Mouse (Mus musculus): ENCODE data around the gene Fam20b. TPM values are rescaled to one million over a fixed set of nuclear protein-coding genes. Genes with fewer than 3 reads are reported as not detected.

Gene Fam20b
- polyA plus RNA-seq, 1 experiment from 2014 or later, result 23.6 TPM

DNA sequence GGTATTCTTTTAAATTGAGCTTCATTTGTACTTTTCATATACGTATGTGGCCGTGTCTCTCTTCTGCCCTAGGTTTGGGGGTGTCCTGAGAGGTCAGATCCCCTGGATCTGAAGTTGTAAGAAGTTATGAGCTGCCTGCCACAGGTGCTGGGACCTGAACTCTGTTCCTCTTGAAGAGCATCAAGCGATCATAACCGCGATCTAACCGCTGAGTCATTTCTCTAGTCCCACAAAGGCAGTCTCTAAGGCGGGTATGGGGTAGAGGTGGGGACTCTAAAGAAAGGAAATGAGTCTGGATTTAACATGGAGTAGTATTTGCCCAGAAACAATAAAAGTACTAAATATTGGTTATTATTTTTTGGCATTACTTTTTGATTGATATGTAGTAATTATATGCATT is 34.1 kb upstream of the Fam20b start:
- Histone ChIP-seq H3K4me3 (ENCODE audit: low read length) (no peak overlapping the region), H3K27me3 (ENCODE audit: control insufficient read depth, insufficient read depth, low read depth, low read length) (no peaks in the 10 kb centered on the region), H3K4me1 (replicated peaks; ENCODE audit: control insufficient read depth, insufficient read depth, low read length) (peaks cover 10% of the 10 kb centered on the region; the same call in 1 of the 2 replicates), H3K9ac (ENCODE audit: low read length) (no peak overlapping the region), H3K4me2 (ENCODE audit: low read depth, low read length) (no peak overlapping the region), H3K27ac (ENCODE audit: low read length) (no peak overlapping the region), H3K9me3 (ENCODE audit: control insufficient read depth, low read length) (no peaks in the 10 kb centered on the region), H3K36me3 (ENCODE audit: control insufficient read depth, insufficient read depth, low read length) (no peaks in the 10 kb centered on the region)
- ATAC-seq (ENCODE audit: low read depth), result no peak
- 81% methylated on average over 7 of the region's 7 CpGs for WGBS

GRCm38 (mm10) chr1:156752020-156752724 is 33.3 kb upstream of the Fam20b start:
- H3K9ac ChIP-seq (ENCODE audit: low read length), result peak overlapping the region; percentile 53
- H3K4me3 ChIP-seq (ENCODE audit: low read length), result peak overlapping the region; percentile 27
- no peak overlapping the region for H3K27ac ChIP-seq (ENCODE audit: low read length)
- H3K36me3 ChIP-seq (ENCODE audit: control insufficient read depth, insufficient read depth, low read length), result no peaks in the 10 kb centered on the region
- no peaks in the 10 kb centered on the region for H3K27me3 ChIP-seq (ENCODE audit: control insufficient read depth, insufficient read depth, low read depth, low read length)
- H3K9me3 ChIP-seq (ENCODE audit: control insufficient read depth, low read length), result no peaks in the 10 kb centered on the region
- H3K4me1 ChIP-seq (replicated peaks; ENCODE audit: control insufficient read depth, insufficient read depth, low read length), result peaks cover 10% of the 10 kb centered on the region; the same call in 1 of the 2 replicates
- 11% methylated on average over 21 of the region's 21 CpGs for WGBS
- ATAC-seq (ENCODE audit: low read depth), result peak; percentile 83
- peak overlapping the region; percentile 56 for H3K4me2 ChIP-seq (ENCODE audit: low read depth, low read length)

DNA sequence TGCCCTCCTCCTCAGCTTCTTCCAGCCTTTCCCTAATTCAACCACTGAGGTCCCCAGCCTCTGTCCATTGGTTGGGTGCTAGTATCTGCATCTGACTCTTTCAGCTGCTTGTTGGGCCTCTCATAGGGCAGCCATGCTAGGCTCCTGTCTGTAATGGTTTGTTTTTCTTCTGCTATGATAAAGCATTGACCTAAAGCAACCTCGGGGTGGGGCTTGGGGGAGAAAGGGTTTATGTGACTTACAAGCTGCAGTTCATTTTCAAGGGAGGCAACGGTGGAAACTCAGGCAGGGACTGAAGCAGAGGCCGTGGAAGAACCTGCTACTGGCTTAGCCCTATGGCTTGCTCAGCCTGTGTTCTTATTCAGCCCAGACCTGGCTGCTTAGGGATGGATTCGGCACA is 31.4 kb upstream of the Fam20b start:
- peaks cover 10% of the 10 kb centered on the region; the same call in 1 of the 2 replicates for H3K4me1 ChIP-seq (replicated peaks; ENCODE audit: control insufficient read depth, insufficient read depth, low read length)
- no peaks in the 10 kb centered on the region for H3K9me3 ChIP-seq (ENCODE audit: control insufficient read depth, low read length)
- no peaks in the 10 kb centered on the region for H3K27me3 ChIP-seq (ENCODE audit: control insufficient read depth, insufficient read depth, low read depth, low read length)
- WGBS, result 30% methylated on average over 4 of the region's 4 CpGs
- H3K4me2 ChIP-seq (ENCODE audit: low read depth, low read length), result no peak overlapping the region
- H3K9ac ChIP-seq (ENCODE audit: low read length), result no peak overlapping the region
- H3K36me3 ChIP-seq (ENCODE audit: control insufficient read depth, insufficient read depth, low read length), result no peaks in the 10 kb centered on the region
- no peak for ATAC-seq (ENCODE audit: low read depth)
- H3K4me3 ChIP-seq (ENCODE audit: low read length), result no peak overlapping the region
- H3K27ac ChIP-seq (ENCODE audit: low read length), result no peak overlapping the region

DNA sequence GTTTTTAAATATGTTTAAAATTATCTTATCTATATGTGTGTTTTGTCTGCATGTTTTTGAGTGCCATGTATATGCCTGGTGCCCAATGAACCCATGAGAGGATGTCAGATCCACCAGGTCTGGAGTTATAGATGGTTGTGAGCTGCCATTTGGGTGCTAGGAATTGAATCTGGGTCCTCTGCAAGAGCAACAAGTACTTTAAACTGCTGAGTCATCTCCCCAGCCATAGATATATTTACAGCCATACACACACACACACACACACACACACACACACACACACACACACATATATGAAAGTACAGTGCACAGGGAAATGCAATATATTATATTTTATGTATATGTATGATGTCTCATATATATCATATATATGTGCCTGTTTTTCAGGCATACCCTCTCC is 30.2 kb upstream of the Fam20b start:
- no peaks in the 10 kb centered on the region for H3K36me3 ChIP-seq (ENCODE audit: control insufficient read depth, insufficient read depth, low read length)
- H3K27me3 ChIP-seq (ENCODE audit: control insufficient read depth, insufficient read depth, low read depth, low read length), result no peaks in the 10 kb centered on the region
- no peaks in the 10 kb centered on the region for H3K9me3 ChIP-seq (ENCODE audit: control insufficient read depth, low read length)
- H3K27ac ChIP-seq (ENCODE audit: low read length), result no peak overlapping the region
- H3K4me2 ChIP-seq (ENCODE audit: low read depth, low read length), result no peak overlapping the region
- no peak for ATAC-seq (ENCODE audit: low read depth)
- peaks cover 4% of the 10 kb centered on the region; the same call in 1 of the 2 replicates for H3K4me1 ChIP-seq (replicated peaks; ENCODE audit: control insufficient read depth, insufficient read depth, low read length)
- no peak overlapping the region for H3K4me3 ChIP-seq (ENCODE audit: low read length)
- no peak overlapping the region for H3K9ac ChIP-seq (ENCODE audit: low read length)

GRCm38 (mm10) chr1:156748435-156749005 is 29.6 kb upstream of the Fam20b start:
- Histone ChIP-seq H3K36me3 (ENCODE audit: control insufficient read depth, insufficient read depth, low read length) (no peaks in the 10 kb centered on the region), H3K4me1 (replicated peaks; ENCODE audit: control insufficient read depth, insufficient read depth, low read length) (peaks cover 4% of the 10 kb centered on the region; the same call in 1 of the 2 replicates), H3K27me3 (ENCODE audit: control insufficient read depth, insufficient read depth, low read depth, low read length) (no peaks in the 10 kb centered on the region), H3K27ac (ENCODE audit: low read length) (no peak overlapping the region), H3K9me3 (ENCODE audit: control insufficient read depth, low read length) (no peaks in the 10 kb centered on the region), H3K9ac (ENCODE audit: low read length) (no peak overlapping the region), H3K4me2 (ENCODE audit: low read depth, low read length) (no peak overlapping the region), H3K4me3 (ENCODE audit: low read length) (no peak overlapping the region)
- 76% methylated on average over 16 of the region's 16 CpGs for WGBS
- ATAC-seq (ENCODE audit: low read depth), result no peak

DNA sequence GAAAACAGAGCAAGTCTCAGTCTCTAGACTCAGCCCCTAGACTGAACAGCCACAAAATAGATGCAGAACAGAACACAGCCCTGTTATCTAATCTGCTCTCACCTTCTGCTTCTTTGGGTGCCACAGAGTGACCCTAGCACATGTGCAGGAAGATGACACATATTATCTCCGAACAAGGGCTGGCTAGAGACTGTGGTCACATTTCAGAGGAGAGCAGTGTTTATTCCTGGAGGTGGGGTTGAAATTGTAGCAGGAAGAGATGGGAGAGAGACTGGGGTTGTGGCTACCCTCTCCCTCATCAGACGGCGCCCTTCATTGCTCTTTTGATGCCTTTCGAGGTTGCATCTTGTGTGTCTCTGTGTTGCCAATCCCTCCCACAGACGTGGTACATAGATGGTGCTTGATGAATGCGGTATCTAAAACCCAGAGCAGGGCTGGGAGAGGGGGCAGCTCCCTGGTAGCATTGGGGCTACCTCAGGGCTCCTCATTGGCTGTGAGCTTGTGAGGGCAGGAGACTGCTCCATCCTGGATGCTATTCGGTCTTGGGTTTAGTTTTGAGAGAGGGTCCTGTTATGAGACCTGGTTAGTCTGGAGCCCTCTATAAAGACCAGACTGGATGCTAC is 26.4 kb upstream of the Fam20b start:
- H3K4me1 ChIP-seq (replicated peaks; ENCODE audit: control insufficient read depth, insufficient read depth, low read length), result no peaks in the 10 kb centered on the region
- H3K36me3 ChIP-seq (ENCODE audit: control insufficient read depth, insufficient read depth, low read length), result no peaks in the 10 kb centered on the region
- no peaks in the 10 kb centered on the region for H3K9me3 ChIP-seq (ENCODE audit: control insufficient read depth, low read length)
- no peak for ATAC-seq (ENCODE audit: low read depth)
- WGBS, result 61% methylated on average over 7 of the region's 7 CpGs
- H3K4me2 ChIP-seq (ENCODE audit: low read depth, low read length), result no peak overlapping the region
- H3K4me3 ChIP-seq (ENCODE audit: low read length), result no peak overlapping the region
- no peak overlapping the region for H3K27ac ChIP-seq (ENCODE audit: low read length)
- no peak overlapping the region for H3K9ac ChIP-seq (ENCODE audit: low read length)
- H3K27me3 ChIP-seq (ENCODE audit: control insufficient read depth, insufficient read depth, low read depth, low read length), result no peaks in the 10 kb centered on the region

- no peak overlapping the region for H3K4me3 ChIP-seq (ENCODE audit: low read length)
- peak; percentile 55; the same call in 1 of the 2 replicates for ATAC-seq (ENCODE audit: low read depth)
Observed at GRCm38 (mm10) chr1:156741482-156742411, 22.9 kb upstream of the Fam20b start.

GRCm38 (mm10) chr1:156735788-156736187 is 16.9 kb upstream of the Fam20b start:
- Histone ChIP-seq H3K4me1 (replicated peaks; ENCODE audit: control insufficient read depth, insufficient read depth, low read length) (no peaks in the 10 kb centered on the region), H3K9me3 (ENCODE audit: control insufficient read depth, low read length) (no peaks in the 10 kb centered on the region), H3K4me2 (ENCODE audit: low read depth, low read length) (no peak overlapping the region), H3K4me3 (ENCODE audit: low read length) (no peak overlapping the region), H3K36me3 (ENCODE audit: control insufficient read depth, insufficient read depth, low read length) (no peaks in the 10 kb centered on the region), H3K27ac (ENCODE audit: low read length) (no peak overlapping the region), H3K9ac (ENCODE audit: low read length) (no peak overlapping the region), H3K27me3 (ENCODE audit: control insufficient read depth, insufficient read depth, low read depth, low read length) (no peaks in the 10 kb centered on the region)
- 32% methylated on average over 2 of the region's 2 CpGs for WGBS
- no peak for ATAC-seq (ENCODE audit: low read depth)

More at GRCm38 (mm10) chr1:156741482-156742411, 22.9 kb upstream of the Fam20b start:
- Histone ChIP-seq H3K9ac (ENCODE audit: low read length) (no peak overlapping the region), H3K9me3 (ENCODE audit: control insufficient read depth, low read length) (no peaks in the 10 kb centered on the region), H3K36me3 (ENCODE audit: control insufficient read depth, insufficient read depth, low read length) (no peaks in the 10 kb centered on the region), H3K4me1 (replicated peaks; ENCODE audit: control insufficient read depth, insufficient read depth, low read length) (no peaks in the 10 kb centered on the region), H3K27ac (ENCODE audit: low read length) (no peak overlapping the region), H3K4me2 (ENCODE audit: low read depth, low read length) (peak overlapping the region; percentile 23; the same call in 1 of the 2 replicates), H3K27me3 (ENCODE audit: control insufficient read depth, insufficient read depth, low read depth, low read length) (no peaks in the 10 kb centered on the region)
- 44% methylated on average over 11 of the region's 11 CpGs for WGBS
